In genomic region chr16:92807772-92808171, GRCm38 (mm10) we compare ENCODE assay signal across 24 mouse cellular contexts. TPM values are rescaled to one million over a fixed set of nuclear protein-coding genes. Genes with fewer than 3 reads are reported as not detected.
DNase-seq lines count a peak whose midpoint lies in the region; ATAC-seq lines count a peak whose summit lies in the region.
"Had no signal": no experiment of that assay in that cellular context is flagged by ENCODE, and none has a peak within 500 bp of the region (broad histone marks: within the 10 kb centered on the region; RNA-seq: fewer than 3 reads in every experiment).

No protein-coding gene starts in this region.

- H3K27ac ChIP-seq in liver, embryonic 11.5 days (ENCODE audit: low read depth, low read length): peak overlapping the region; percentile 28; the same call in 1 of the 2 replicates
- H3K27ac ChIP-seq: embryonic facial prominence, embryonic 13.5 days; embryonic facial prominence, embryonic 15.5 days; forebrain, embryonic 10.5 days; forebrain, embryonic 12.5 days had no signal

- H3K9ac ChIP-seq in liver, embryonic 11.5 days (ENCODE audit: low read depth, low read length): no peak overlapping the region
- H3K9ac ChIP-seq: embryonic facial prominence, embryonic 13.5 days; embryonic facial prominence, embryonic 15.5 days; forebrain, embryonic 12.5 days had no signal

- DNase-seq in liver, embryonic 11.5 days (ENCODE audit: low spot score): no peak
- no peak for DNase-seq in liver
- DNase-seq in embryo, embryonic 9.5 days (ENCODE audit: extremely low spot score): no peak
- DNase-seq: adrenal gland, adult 2 months; adrenal gland, postnatal 10 days; adrenal gland, postnatal 25 days; cerebellum, adult 11 months; cerebellum, adult 18-20 months; cerebellum, adult 8-10 months; cerebellum, adult 9-11 months; cerebellum, postnatal 14 days; cerebellum, postnatal 36 days had no signal

- no peaks in the 10 kb centered on the region for H3K27me3 ChIP-seq in liver, embryonic 11.5 days (replicated peaks; ENCODE audit: control insufficient read depth, insufficient read depth, low read length)
- H3K27me3 ChIP-seq in megakaryocyte, embryonic 14.5 days (replicated peaks): no peaks in the 10 kb centered on the region
- H3K27me3 ChIP-seq: embryonic facial prominence, embryonic 13.5 days; embryonic facial prominence, embryonic 15.5 days; forebrain, embryonic 12.5 days had no signal

- WGBS in liver, embryonic 11.5 days: 75% methylated on average over 8 of the region's 8 CpGs

- H3K4me2 ChIP-seq in liver, embryonic 11.5 days: no peak overlapping the region
- H3K4me2 ChIP-seq: embryonic facial prominence, embryonic 13.5 days; embryonic facial prominence, embryonic 15.5 days; forebrain, embryonic 12.5 days had no signal

- H3K4me1 ChIP-seq in liver, embryonic 11.5 days (replicated peaks; ENCODE audit: control insufficient read depth, insufficient read depth, low read length): peaks cover 61% of the 10 kb centered on the region
- H3K4me1 ChIP-seq in megakaryocyte, embryonic 14.5 days: peaks cover 100% of the 10 kb centered on the region
- H3K4me1 ChIP-seq: forebrain, embryonic 10.5 days; forebrain, embryonic 12.5 days had no signal

- no peaks in the 10 kb centered on the region for H3K36me3 ChIP-seq in liver, embryonic 11.5 days (ENCODE audit: control insufficient read depth, insufficient read depth, low read length)
- H3K36me3 ChIP-seq in megakaryocyte, embryonic 14.5 days (replicated peaks; ENCODE audit: low read length): peaks cover 83% of the 10 kb centered on the region
- H3K36me3 ChIP-seq: embryonic facial prominence, embryonic 13.5 days; embryonic facial prominence, embryonic 15.5 days; forebrain, embryonic 10.5 days; forebrain, embryonic 12.5 days had no signal

- no peak overlapping the region for H3K4me3 ChIP-seq in liver, embryonic 11.5 days (ENCODE audit: low read depth, low read length)
- peak overlapping the region; percentile 82 for H3K4me3 ChIP-seq in megakaryocyte, embryonic 14.5 days (replicated peaks)
- H3K4me3 ChIP-seq: embryonic facial prominence, embryonic 13.5 days; embryonic facial prominence, embryonic 15.5 days; erythroblast, embryonic 14.5 days; forebrain, embryonic 10.5 days; forebrain, embryonic 12.5 days had no signal

- ATAC-seq in liver, embryonic 11.5 days (replicated peaks; ENCODE audit: low FRiP score): no peak
- ATAC-seq in megakaryocyte, adult 5-6 weeks (ENCODE audit: poor library complexity, severe bottlenecking): no peak
- peak; percentile 47; the same call in 1 of the 2 replicates for ATAC-seq in granulocyte monocyte progenitor cell, adult 5-6 weeks (replicated peaks; ENCODE audit: poor library complexity, severe bottlenecking)
- ATAC-seq in megakaryocyte progenitor cell, adult 5-6 weeks (replicated peaks; ENCODE audit: poor library complexity): 0 out of 2 replicates have a peak, but pooled peaks have one; percentile 6
- ATAC-seq in megakaryocyte-erythroid progenitor cell, adult 5-6 weeks (replicated peaks; ENCODE audit: low FRiP score, low TSS enrichment, poor library complexity, severe bottlenecking): no peak
- ATAC-seq: forebrain, embryonic 14.5 days; forebrain, embryonic 16.5 days had no signal

- H3K9me3 ChIP-seq in liver, embryonic 11.5 days (ENCODE audit: control insufficient read depth, low read length): no peaks in the 10 kb centered on the region
- no peaks in the 10 kb centered on the region for H3K9me3 ChIP-seq in megakaryocyte, embryonic 14.5 days
- H3K9me3 ChIP-seq: embryonic facial prominence, embryonic 13.5 days; embryonic facial prominence, embryonic 15.5 days; forebrain, embryonic 10.5 days; forebrain, embryonic 12.5 days had no signal

RNA-seq across cellular contexts. Expression of gene Runx1, which starts 18.2 kb away (rescaled TPM):
- 18.7 and 23.4 TPM in 2 replicates for polyA plus RNA-seq in liver, embryonic 11.5 days (2014; fragmentation: Nextera tagmentation; extraction: Ambion mirVana)
- polyA plus RNA-seq in megakaryocyte, embryonic 14.5 days (2012; ENCODE audit: insufficient read depth, low replicate concordance): 322 and 895 TPM in 2 replicates
- 93.4 and 112 TPM in 2 replicates for total RNA-seq in megakaryocyte, adult 5-6 weeks (2015)
- 44.7 and 61.5 TPM in 2 replicates for total RNA-seq in megakaryocyte, adult 5-6 weeks (2017)
- total RNA-seq in granulocyte monocyte progenitor cell, adult 5-6 weeks (2014; fragmentation: Nextera tagmentation): 137 and 200 TPM in 2 replicates
- 38.6 and 66.4 TPM in 2 replicates for total RNA-seq in granulocyte monocyte progenitor cell, adult 5-6 weeks (2017)
- total RNA-seq in megakaryocyte progenitor cell, adult 5-6 weeks (2015): 102 and 107 TPM in 2 replicates
- 44.3 and 51.3 TPM in 2 replicates for total RNA-seq in megakaryocyte progenitor cell, adult 5-6 weeks (2017)
- total RNA-seq in megakaryocyte-erythroid progenitor cell, adult 5-6 weeks (2014; fragmentation: Nextera tagmentation): 77.2 and 84.1 TPM in 2 replicates
- total RNA-seq in megakaryocyte-erythroid progenitor cell, adult 5-6 weeks (2017): 16.4 and 29.1 TPM in 2 replicates

Comparison
In these comparisons a context has a peak if more than half of its experiments do, and no peak if none do; other contexts are left out.
1. ATAC-seq: peak in granulocyte monocyte progenitor cell, adult 5-6 weeks (single experiment) and megakaryocyte progenitor cell, adult 5-6 weeks (single experiment); none in liver, embryonic 11.5 days (single experiment), megakaryocyte, adult 5-6 weeks (single experiment) and megakaryocyte-erythroid progenitor cell, adult 5-6 weeks (single experiment).